Mouse (Mus musculus): ENCODE data around the gene Matk.

- no peak for TF ChIP-seq POLR2A (IDR thresholded peaks at IDR 0.05; ENCODE audit: borderline replicate concordance, extremely low read depth, low read depth, low read length)
- no peak for TF ChIP-seq CTCF (IDR thresholded peaks at IDR 0.05; ENCODE audit: insufficient read depth, low read length)
Observed at GRCm38 (mm10) chr10:81309571-81309970, 56.8 kb downstream of the Matk start.

All from lung, adult 2 months (tissue).